Mouse (Mus musculus) skeletal muscle tissue, postnatal 0 days (tissue): Measurements from ENCODE around the gene Sytl2. TPM values are rescaled to one million over a fixed set of nuclear protein-coding genes. Genes with fewer than 3 reads are reported as not detected.

Source experiments
- polyA plus RNA-seq: library from polyadenylated mRNA; unstranded; fragments of >200 nt; fragmentation: Nextera tagmentation; extraction: Ambion mirVana; gene quantifications from 2 replicates; pipeline ENCODE4 v1.2.1, GENCODE M21; 2015

The Sytl2 gene
- 31.3 and 37.1 TPM in 2 replicates for polyA plus RNA-seq

DNA sequence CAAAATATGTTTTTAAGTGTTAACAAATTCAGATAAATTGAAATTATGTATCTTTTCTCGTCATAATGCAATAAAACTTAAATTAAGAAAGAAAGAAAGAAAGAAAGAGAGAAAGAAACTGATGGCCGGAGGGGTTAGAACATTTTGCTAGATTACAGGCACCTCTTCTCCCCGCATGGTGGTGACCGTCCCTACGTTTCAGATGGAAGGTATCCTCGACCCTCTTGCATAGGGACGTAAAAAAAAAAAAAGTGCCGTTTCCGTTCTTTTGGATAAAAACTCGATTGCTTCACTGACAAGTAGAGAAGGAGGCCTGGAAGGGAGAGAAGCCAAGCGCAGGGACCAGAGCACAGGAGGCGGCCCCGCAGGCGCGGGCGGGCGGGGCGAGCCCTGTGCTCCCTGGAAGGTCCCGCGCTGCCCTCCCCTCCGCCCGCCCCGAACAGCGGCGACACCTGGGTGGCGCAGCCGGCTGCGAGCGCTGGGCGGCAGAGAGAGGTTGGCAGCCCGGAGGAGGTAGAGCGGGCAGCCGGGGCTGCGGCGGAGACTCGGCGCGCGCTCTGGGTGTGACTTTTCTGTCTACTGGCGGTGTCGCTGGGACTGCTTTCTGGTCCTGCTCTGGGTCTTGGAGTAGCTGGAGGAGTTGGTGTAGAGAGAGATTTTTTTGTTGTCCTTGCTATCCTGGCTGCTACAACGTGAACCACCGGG lies at the start of gene Sytl2:
TSS of gene Sytl2 (plus strand) at position 311 of the 705 bp plus-strand sequence.

DNA sequence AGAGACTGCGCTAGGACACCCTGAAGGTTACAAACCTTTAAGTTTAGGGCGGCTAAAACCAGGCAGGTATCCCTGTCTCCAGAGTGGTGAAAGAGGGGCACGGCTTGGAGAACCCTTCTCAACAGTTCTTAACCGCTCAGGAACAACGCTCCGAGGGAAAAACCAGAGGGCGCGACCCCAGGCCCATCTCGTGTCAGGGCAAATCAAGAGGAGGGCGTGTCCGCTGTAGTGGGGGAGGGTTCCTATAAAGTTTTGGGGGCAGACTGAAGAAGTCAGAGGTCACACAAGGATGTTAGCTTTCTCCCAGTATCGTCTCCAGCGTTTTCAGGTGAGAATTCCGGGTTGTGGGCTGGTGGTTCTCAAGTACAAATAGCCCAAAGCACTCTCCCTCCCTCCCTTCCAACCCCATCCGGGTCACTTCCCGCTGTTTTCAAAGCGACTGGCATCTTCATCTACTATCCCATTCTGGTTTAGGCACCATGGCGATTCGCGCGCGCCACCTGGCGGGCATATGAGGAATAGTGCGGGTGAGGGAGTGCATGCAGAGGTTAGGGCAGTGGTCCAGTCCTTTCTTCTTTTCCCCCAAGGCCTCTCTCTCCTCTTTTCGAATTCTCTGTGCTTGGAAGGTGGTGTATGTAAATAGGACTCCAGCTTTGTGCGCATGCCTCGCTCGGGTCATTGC lies 36.6 kb upstream of the Sytl2 start, which contains the start of gene Ccdc83:
TSS of gene Ccdc83 (minus strand) at position 489 of the 682 bp plus-strand sequence.

GRCm38 (mm10) chr7:90426020-90427001 lies 124.3 kb downstream of the Sytl2 start, which contains the start of gene Ccdc89:
Gene Ccdc89, plus strand, starts transcription at chr7:90426577.

GRCm38 (mm10) chr7:90442518-90443080 lies 140.5 kb downstream of the Sytl2 start, which contains the start of gene Crebzf:
Gene Crebzf, plus strand, starts transcription at chr7:90442729.

GRCm38 (mm10) chr7:90456845-90457468 lies 154.9 kb downstream of the Sytl2 start, which contains the start of gene Tmem126a:
Gene Tmem126a, minus strand, starts transcription at chr7:90457229.

Other genes with a start within 250 kb of the Sytl2 start
- gene Picalm, start 172.0 kb upstream of the Sytl2 start, polyA plus RNA-seq = 27.5 and 36.3 TPM in 2 replicates
- 0.55 and 0.59 TPM in 2 replicates for gene Ccdc83, start 36.5 kb upstream of the Sytl2 start, polyA plus RNA-seq
- 0.22 and 0.27 TPM in 2 replicates for gene Ccdc89, start 124.3 kb downstream of the Sytl2 start, polyA plus RNA-seq
- 14.3 and 15.4 TPM in 2 replicates for gene Crebzf, start 140.5 kb downstream of the Sytl2 start, polyA plus RNA-seq
- gene Tmem126a, start 155.0 kb downstream of the Sytl2 start, polyA plus RNA-seq = 118 and 121 TPM in 2 replicates
- 26.3 and 28.3 TPM in 2 replicates for gene Tmem126b, start 173.7 kb downstream of the Sytl2 start, polyA plus RNA-seq
- 2.2 and 2.4 TPM in 2 replicates for gene Dlg2, start 174.4 kb downstream of the Sytl2 start, polyA plus RNA-seq